Mouse (Mus musculus): ENCODE measurements around the gene Stk39. TPM values are rescaled to one million over a fixed set of nuclear protein-coding genes. Genes with fewer than 3 reads are reported as not detected.

Gene Stk39
- polyA plus RNA-seq, 1 experiment from 2014 or later: 7.8 TPM

DNA sequence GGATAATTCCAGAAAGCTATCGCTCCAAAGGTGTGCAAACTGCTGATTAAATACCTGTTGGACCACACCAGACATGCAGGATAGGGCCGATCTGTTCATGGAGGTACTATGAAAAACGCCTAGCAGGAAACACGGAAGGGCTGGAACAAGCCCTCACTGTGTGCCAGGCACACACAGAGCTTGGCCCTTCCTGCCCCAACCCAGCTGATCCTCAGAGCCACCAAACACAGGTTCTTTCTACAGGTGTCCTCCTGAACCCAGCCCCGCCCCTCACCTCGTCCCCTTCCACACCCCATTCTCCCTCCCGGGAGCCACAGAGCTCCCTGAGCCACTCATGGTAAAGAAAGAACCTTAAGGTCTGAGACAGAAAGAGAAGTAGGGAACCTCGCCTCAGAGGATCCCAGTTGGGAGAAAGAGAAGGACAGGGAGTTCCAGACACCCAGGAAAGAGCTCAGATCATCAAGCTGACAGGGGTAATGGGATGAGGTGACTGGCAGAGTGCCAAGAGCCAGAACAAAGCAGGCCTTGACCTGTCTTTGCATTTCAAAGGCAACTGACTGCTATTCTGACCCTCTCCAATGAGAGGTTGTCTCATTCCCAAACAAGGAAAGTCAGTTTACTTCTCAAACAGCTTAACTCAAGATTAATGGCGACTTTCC, 86.3 kb downstream of the Stk39 start:
- H3K4me1 ChIP-seq (replicated peaks; ENCODE audit: control insufficient read depth, insufficient read depth, low read length): peaks cover 17% of the 10 kb centered on the region
- no peak overlapping the region for H3K27ac ChIP-seq (ENCODE audit: low read depth, low read length)

DNA sequence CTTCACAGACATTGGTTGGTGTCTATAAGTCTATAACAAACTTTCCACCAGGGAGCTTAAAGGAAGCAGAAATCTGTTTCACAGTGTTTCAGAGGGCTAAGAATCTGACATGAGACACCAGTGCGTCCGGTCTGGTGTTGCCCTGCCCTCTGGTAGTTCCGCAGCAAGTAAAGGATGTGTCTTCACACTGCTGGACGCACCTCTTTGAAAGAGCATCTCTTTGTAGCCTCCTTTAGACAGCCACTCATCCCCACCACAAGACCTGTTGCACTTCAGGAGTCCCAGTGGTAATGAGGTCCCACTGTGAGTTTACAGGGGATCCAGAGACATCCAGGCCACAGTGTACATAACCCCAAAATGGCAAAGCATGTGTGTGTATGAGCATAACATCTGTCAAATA, 88.1 kb downstream of the Stk39 start:
- no peaks in the 10 kb centered on the region for H3K36me3 ChIP-seq (ENCODE audit: control insufficient read depth, insufficient read depth, low read length)
- DNase-seq (ENCODE audit: low spot score) (no peak), ATAC-seq (replicated peaks; ENCODE audit: low FRiP score) (no peak)
- no peaks in the 10 kb centered on the region for H3K9me3 ChIP-seq (ENCODE audit: control insufficient read depth, low read length)
- no peak overlapping the region for H3K27ac ChIP-seq (ENCODE audit: low read depth, low read length)
- WGBS: 86% methylated on average over 4 of the region's 4 CpGs
- H3K4me2 ChIP-seq: no peak overlapping the region
- H3K4me3 ChIP-seq (ENCODE audit: low read depth, low read length): no peak overlapping the region
- no peak overlapping the region for H3K9ac ChIP-seq (ENCODE audit: low read depth, low read length)
- no peaks in the 10 kb centered on the region for H3K27me3 ChIP-seq (replicated peaks; ENCODE audit: control insufficient read depth, insufficient read depth, low read length)
- H3K4me1 ChIP-seq (replicated peaks; ENCODE audit: control insufficient read depth, insufficient read depth, low read length): peaks cover 20% of the 10 kb centered on the region

More for the DNA sequence above, 86.3 kb downstream of the Stk39 start:
- 76% methylated on average over 9 of the region's 9 CpGs for WGBS
- DNase-seq (ENCODE audit: low spot score) (no peak), ATAC-seq (replicated peaks; ENCODE audit: low FRiP score) (no peak)
- no peak overlapping the region for H3K4me3 ChIP-seq (ENCODE audit: low read depth, low read length)
- no peaks in the 10 kb centered on the region for H3K27me3 ChIP-seq (replicated peaks; ENCODE audit: control insufficient read depth, insufficient read depth, low read length)
- H3K9ac ChIP-seq (ENCODE audit: low read depth, low read length): no peak overlapping the region
- no peaks in the 10 kb centered on the region for H3K9me3 ChIP-seq (ENCODE audit: control insufficient read depth, low read length)
- no peak overlapping the region for H3K4me2 ChIP-seq
- no peaks in the 10 kb centered on the region for H3K36me3 ChIP-seq (ENCODE audit: control insufficient read depth, insufficient read depth, low read length)

DNA sequence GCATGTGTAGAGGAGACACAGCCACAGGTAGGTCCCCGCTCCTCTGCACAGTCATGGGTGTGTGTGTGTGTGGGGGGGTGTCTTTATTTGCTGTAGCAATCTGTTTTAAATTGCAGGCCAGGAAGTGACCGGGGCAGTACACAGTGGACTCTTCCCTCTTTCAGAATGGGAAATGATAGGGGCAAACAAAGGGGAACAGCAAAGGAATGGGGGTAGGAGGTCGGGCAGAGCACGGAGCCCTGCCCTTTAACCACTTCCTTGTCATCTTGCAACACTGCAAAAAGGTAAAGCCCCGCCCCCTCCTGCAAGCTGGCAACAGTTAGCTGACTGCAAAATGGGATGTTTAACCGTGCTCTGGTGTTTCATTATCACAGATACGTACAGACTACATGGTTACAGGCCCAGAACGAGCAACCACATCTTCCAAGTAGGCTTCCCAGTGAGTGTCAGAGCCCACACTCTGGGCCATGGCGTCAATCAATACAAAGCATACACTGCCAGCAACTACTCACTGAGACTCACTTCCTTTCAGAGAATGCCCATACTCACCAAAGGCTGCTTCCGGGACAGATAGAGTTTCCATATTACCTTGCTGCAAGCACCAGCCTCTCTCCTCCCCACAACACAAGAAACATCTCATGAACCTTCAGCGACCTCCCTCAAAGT, 89.5 kb downstream of the Stk39 start:
- Histone ChIP-seq H3K4me1 (replicated peaks; ENCODE audit: control insufficient read depth, insufficient read depth, low read length) (peaks cover 20% of the 10 kb centered on the region), H3K4me2 (peak overlapping the region; percentile 32; the same call in 1 of the 2 replicates), H3K9me3 (ENCODE audit: control insufficient read depth, low read length) (no peaks in the 10 kb centered on the region), H3K36me3 (ENCODE audit: control insufficient read depth, insufficient read depth, low read length) (no peaks in the 10 kb centered on the region), H3K9ac (ENCODE audit: low read depth, low read length) (no peak overlapping the region), H3K27ac (ENCODE audit: low read depth, low read length) (no peak overlapping the region), H3K4me3 (ENCODE audit: low read depth, low read length) (no peak overlapping the region), H3K27me3 (replicated peaks; ENCODE audit: control insufficient read depth, insufficient read depth, low read length) (no peaks in the 10 kb centered on the region)
- WGBS: 36% methylated on average over 11 of the region's 11 CpGs
- no peak for DNase-seq (ENCODE audit: low spot score)
- ATAC-seq (replicated peaks; ENCODE audit: low FRiP score): peak; percentile 51

DNA sequence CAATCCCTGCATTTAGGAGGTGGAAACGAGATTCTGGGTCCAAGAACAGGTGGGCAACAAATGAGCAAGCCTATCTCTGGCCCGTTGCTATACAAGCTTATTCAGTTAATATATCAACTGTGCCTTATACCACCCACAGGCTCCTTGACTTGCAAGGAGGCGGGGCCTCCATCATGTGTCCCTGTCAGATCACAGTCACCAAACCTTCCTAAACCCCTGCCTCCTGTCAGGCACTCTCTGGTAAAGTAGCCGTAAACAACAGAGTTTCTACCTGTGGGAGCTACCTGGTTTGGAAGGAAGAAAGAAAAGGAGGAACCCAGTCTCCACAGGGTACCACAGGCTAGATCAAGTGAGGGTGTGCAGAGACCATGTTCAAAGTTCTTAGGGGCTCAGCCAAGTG, 90.2 kb downstream of the Stk39 start:
- H3K27ac ChIP-seq (ENCODE audit: low read depth, low read length): no peak overlapping the region
- no peak for DNase-seq (ENCODE audit: low spot score)
- no peaks in the 10 kb centered on the region for H3K9me3 ChIP-seq (ENCODE audit: control insufficient read depth, low read length)
- peak; percentile 30; the same call in 1 of the 2 replicates for ATAC-seq (replicated peaks; ENCODE audit: low FRiP score)
- no peaks in the 10 kb centered on the region for H3K27me3 ChIP-seq (replicated peaks; ENCODE audit: control insufficient read depth, insufficient read depth, low read length)
- H3K36me3 ChIP-seq (ENCODE audit: control insufficient read depth, insufficient read depth, low read length): no peaks in the 10 kb centered on the region
- no peak overlapping the region for H3K9ac ChIP-seq (ENCODE audit: low read depth, low read length)
- H3K4me2 ChIP-seq: no peak overlapping the region; the same call in 1 of the 2 replicates
- WGBS: 64% methylated on average over 4 of the region's 4 CpGs
- H3K4me1 ChIP-seq (replicated peaks; ENCODE audit: control insufficient read depth, insufficient read depth, low read length): peaks cover 20% of the 10 kb centered on the region
- no peak overlapping the region for H3K4me3 ChIP-seq (ENCODE audit: low read depth, low read length)

DNA sequence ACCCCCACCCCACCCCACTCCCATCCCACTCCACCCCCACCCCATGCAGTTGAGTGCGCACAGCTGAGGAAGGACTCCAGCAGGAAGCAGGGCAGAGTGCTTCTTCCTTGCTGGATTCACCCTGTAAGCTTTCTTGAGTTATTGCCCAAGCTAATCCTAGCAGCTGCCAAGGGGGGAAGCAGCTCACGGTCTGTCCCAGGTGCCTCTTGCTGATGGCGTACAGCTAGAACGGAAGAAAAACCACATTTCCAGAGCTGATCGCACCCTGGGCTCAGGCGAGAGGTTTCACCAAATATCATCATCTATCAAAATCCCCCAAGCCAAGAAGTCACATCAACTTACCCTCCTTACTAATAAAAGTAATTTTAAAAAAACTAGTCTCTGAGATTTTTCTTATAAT, 90.9 kb downstream of the Stk39 start:
- WGBS: 30% methylated on average over 6 of the region's 6 CpGs
- peaks cover 20% of the 10 kb centered on the region for H3K4me1 ChIP-seq (replicated peaks; ENCODE audit: control insufficient read depth, insufficient read depth, low read length)
- no peak overlapping the region for H3K27ac ChIP-seq (ENCODE audit: low read depth, low read length)
- ATAC-seq (replicated peaks; ENCODE audit: low FRiP score): no peak; the same call in 1 of the 2 replicates
- H3K4me3 ChIP-seq (ENCODE audit: low read depth, low read length): no peak overlapping the region
- no peak overlapping the region for H3K4me2 ChIP-seq
- no peaks in the 10 kb centered on the region for H3K27me3 ChIP-seq (replicated peaks; ENCODE audit: control insufficient read depth, insufficient read depth, low read length)
- no peak for DNase-seq (ENCODE audit: low spot score)
- H3K9ac ChIP-seq (ENCODE audit: low read depth, low read length): no peak overlapping the region
- H3K9me3 ChIP-seq (ENCODE audit: control insufficient read depth, low read length): no peaks in the 10 kb centered on the region
- H3K36me3 ChIP-seq (ENCODE audit: control insufficient read depth, insufficient read depth, low read length): no peaks in the 10 kb centered on the region

DNA sequence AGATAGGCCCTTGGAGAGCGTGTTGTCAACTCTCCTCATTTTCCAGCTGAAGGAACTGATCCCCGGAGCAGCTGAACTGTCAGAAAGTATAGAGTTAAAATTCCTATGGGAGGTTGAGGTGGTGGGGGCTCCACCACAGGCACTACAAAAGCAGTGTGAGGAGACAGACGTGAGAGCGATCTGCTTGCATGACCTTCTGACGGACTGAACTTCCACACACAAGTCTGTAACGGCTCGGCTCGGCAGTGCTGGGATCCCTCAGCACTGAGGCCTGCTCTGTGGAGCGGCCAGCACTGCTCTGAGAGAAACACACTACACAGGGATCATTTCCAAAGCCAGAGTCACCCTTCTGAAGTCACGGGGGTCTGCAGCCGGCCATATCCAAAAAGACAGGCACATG, 92.4 kb downstream of the Stk39 start:
- Histone ChIP-seq H3K27ac (ENCODE audit: low read depth, low read length) (no peak overlapping the region), H3K27me3 (replicated peaks; ENCODE audit: control insufficient read depth, insufficient read depth, low read length) (no peaks in the 10 kb centered on the region), H3K4me2 (no peak overlapping the region), H3K4me1 (replicated peaks; ENCODE audit: control insufficient read depth, insufficient read depth, low read length) (peaks cover 20% of the 10 kb centered on the region), H3K9me3 (ENCODE audit: control insufficient read depth, low read length) (no peaks in the 10 kb centered on the region), H3K9ac (ENCODE audit: low read depth, low read length) (no peak overlapping the region), H3K4me3 (ENCODE audit: low read depth, low read length) (no peak overlapping the region), H3K36me3 (ENCODE audit: control insufficient read depth, insufficient read depth, low read length) (no peaks in the 10 kb centered on the region)
- DNase-seq (ENCODE audit: low spot score) (no peak), ATAC-seq (replicated peaks; ENCODE audit: low FRiP score) (no peak)
- WGBS: 68% methylated on average over 11 of the region's 11 CpGs

DNA sequence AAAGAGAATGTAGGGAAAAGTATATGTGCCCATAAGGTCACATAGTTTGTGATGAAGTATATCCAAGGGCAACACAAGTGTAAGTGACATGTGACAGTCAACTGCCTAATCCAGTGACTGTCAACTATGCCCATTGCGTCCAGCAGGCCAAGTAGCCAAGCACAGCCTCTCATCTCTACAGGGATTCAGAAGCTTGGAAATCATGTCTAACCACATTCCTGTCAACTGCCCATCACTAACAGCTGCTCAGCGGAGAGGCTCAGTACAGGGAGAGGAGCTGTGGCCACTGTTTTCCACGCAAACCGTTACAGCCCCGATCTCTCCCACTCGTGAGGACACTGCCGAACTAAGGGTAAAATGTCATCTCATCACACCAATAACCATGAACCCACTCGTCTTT, 93.7 kb downstream of the Stk39 start:
- no peak overlapping the region for H3K4me3 ChIP-seq (ENCODE audit: low read depth, low read length)
- H3K9ac ChIP-seq (ENCODE audit: low read depth, low read length): no peak overlapping the region
- H3K4me1 ChIP-seq (replicated peaks; ENCODE audit: control insufficient read depth, insufficient read depth, low read length): peaks cover 20% of the 10 kb centered on the region
- no peaks in the 10 kb centered on the region for H3K9me3 ChIP-seq (ENCODE audit: control insufficient read depth, low read length)
- H3K27ac ChIP-seq (ENCODE audit: low read depth, low read length): no peak overlapping the region
- H3K4me2 ChIP-seq: no peak overlapping the region
- DNase-seq (ENCODE audit: low spot score) (no peak), ATAC-seq (replicated peaks; ENCODE audit: low FRiP score) (no peak)
- H3K27me3 ChIP-seq (replicated peaks; ENCODE audit: control insufficient read depth, insufficient read depth, low read length): no peaks in the 10 kb centered on the region
- H3K36me3 ChIP-seq (ENCODE audit: control insufficient read depth, insufficient read depth, low read length): no peaks in the 10 kb centered on the region
- WGBS: 85% methylated on average over 8 of the region's 8 CpGs

DNA sequence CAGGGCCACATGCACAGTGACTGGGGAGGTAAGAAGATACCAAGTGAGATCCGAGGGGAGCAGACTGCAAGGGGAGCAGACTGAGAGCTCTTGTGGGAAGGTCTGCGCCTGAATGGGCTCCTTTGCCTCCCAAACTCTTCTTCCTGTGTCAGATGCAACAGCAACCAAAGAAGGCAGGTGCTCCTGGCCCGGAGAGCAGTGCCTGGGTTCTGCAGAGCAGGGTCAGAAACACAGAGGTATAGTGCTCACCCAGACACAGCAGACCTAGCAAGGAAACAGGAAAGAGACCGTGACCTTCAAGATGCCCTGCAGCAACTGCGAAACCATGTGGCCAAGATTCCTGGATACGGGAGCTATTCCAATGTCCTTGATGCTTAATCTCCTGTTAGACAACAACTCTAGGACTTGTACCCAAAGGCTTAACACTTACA, 94.8 kb downstream of the Stk39 start:
- Histone ChIP-seq H3K9me3 (ENCODE audit: control insufficient read depth, low read length) (no peaks in the 10 kb centered on the region), H3K4me2 (no peak overlapping the region), H3K27ac (ENCODE audit: low read depth, low read length) (no peak overlapping the region), H3K9ac (ENCODE audit: low read depth, low read length) (no peak overlapping the region), H3K36me3 (ENCODE audit: control insufficient read depth, insufficient read depth, low read length) (no peaks in the 10 kb centered on the region), H3K4me1 (replicated peaks; ENCODE audit: control insufficient read depth, insufficient read depth, low read length) (peaks cover 11% of the 10 kb centered on the region), H3K27me3 (replicated peaks; ENCODE audit: control insufficient read depth, insufficient read depth, low read length) (no peaks in the 10 kb centered on the region), H3K4me3 (ENCODE audit: low read depth, low read length) (no peak overlapping the region)
- WGBS: 80% methylated on average over 6 of the region's 6 CpGs
- ATAC-seq (replicated peaks; ENCODE audit: low FRiP score) (no peak), DNase-seq (ENCODE audit: low spot score) (no peak)

DNA sequence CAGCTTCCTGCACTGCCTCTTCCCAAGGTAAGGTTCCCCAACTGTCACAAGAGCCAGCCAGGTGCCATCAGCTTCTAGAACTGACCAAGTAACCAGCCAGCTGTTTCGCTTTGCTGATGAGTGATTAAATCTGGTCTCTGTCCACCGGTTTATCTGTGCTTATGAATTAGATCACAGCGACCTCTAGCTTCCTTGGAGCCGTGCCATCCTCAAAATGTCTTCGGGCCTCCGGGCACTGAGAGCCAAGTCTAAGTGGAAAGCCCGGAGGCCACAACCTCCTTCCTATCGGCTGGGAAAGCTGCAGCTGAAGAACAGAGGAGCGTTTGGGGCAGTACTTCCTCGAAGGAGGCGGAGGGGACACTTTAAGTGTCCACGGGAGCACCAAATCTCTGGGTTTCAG, 95.4 kb downstream of the Stk39 start:
- H3K27me3 ChIP-seq (replicated peaks; ENCODE audit: control insufficient read depth, insufficient read depth, low read length): no peaks in the 10 kb centered on the region
- DNase-seq (ENCODE audit: low spot score) (no peak), ATAC-seq (replicated peaks; ENCODE audit: low FRiP score) (no peak)
- H3K4me1 ChIP-seq (replicated peaks; ENCODE audit: control insufficient read depth, insufficient read depth, low read length): peaks cover 5% of the 10 kb centered on the region
- H3K9me3 ChIP-seq (ENCODE audit: control insufficient read depth, low read length): no peaks in the 10 kb centered on the region
- no peak overlapping the region for H3K4me2 ChIP-seq
- H3K36me3 ChIP-seq (ENCODE audit: control insufficient read depth, insufficient read depth, low read length): no peaks in the 10 kb centered on the region
- no peak overlapping the region for H3K27ac ChIP-seq (ENCODE audit: low read depth, low read length)
- no peak overlapping the region for H3K4me3 ChIP-seq (ENCODE audit: low read depth, low read length)
- no peak overlapping the region for H3K9ac ChIP-seq (ENCODE audit: low read depth, low read length)
- 83% methylated on average over 12 of the region's 12 CpGs for WGBS

Measured in liver, embryonic 11.5 days (tissue).